Mouse (Mus musculus) stomach, postnatal 0 days (tissue): Measurements from ENCODE around the gene Glipr1l3. TPM values are rescaled to one million over a fixed set of nuclear protein-coding genes. Genes with fewer than 3 reads are reported as not detected.
"Not testable (repeated sequence)": the region's sequence is repeated elsewhere in the genome, so short reads cannot be mapped to it uniquely, and the experiment has no call there.

Experiments
- ATAC-seq: fragments of 200-750 bp; cut with Nextera tagmentation; 2 replicates; pipeline ENCODE4 v1.8.0; 2017; ENCODE audit not compliant: low FRiP score, low TSS enrichment
- DNase-seq: peaks from one replicate; pipeline ENCODE4 v3.0.0-alpha.2; 2016; ENCODE audit warnings: low spot score
- H3K27ac ChIP-seq: fragments of 300-500 bp; sonication (generic); replicated peaks from 2 replicates; pipeline ENCODE4 v1.5.1; 2014; ENCODE audit warnings: mild to moderate bottlenecking, control low read depth
- H3K27me3 ChIP-seq: fragments of 300-500 bp; sonication (generic); 2 replicates; pipeline ENCODE4 v1.6.1; 2014; ENCODE audit warnings: low read length; ENCODE audit not compliant: control insufficient read depth, insufficient read depth
- H3K36me3 ChIP-seq: fragments of 300-500 bp; sonication (generic); 2 replicates; pipeline ENCODE4 v1.6.1; 2014; ENCODE audit warnings: low read length, mixed read lengths; ENCODE audit not compliant: control insufficient read depth, insufficient read depth
- H3K4me1 ChIP-seq: fragments of 300-500 bp; sonication (generic); replicated peaks from 2 replicates; pipeline ENCODE4 v1.6.1; 2014; ENCODE audit warnings: antibody characterized with exemption; ENCODE audit not compliant: control insufficient read depth, insufficient read depth
- H3K4me2 ChIP-seq: fragments of 300-500 bp; sonication (generic); replicated peaks from 2 replicates; pipeline ENCODE4 v1.6.1; 2014; ENCODE audit warnings: low read depth, mild to moderate bottlenecking, control low read depth, moderate library complexity
- H3K4me3 ChIP-seq: fragments of 300-500 bp; sonication (generic); 2 replicates; pipeline ENCODE4 v1.5.1; 2014; ENCODE audit warnings: low read depth, low read length, control low read depth
- H3K9ac ChIP-seq: fragments of 300-500 bp; sonication (generic); 2 replicates; pipeline ENCODE4 v1.6.1; 2014; ENCODE audit warnings: mild to moderate bottlenecking, low read length, control low read depth, mixed read lengths
- H3K9me3 ChIP-seq: fragments of 300-500 bp; sonication (generic); 2 replicates; pipeline ENCODE4 v1.6.1; 2016; ENCODE audit warnings: low read length; ENCODE audit not compliant: control insufficient read depth
- CTCF ChIP-seq: IDR thresholded peaks from 2 replicates; pipeline ENCODE4 v1.5.1; 2016; ENCODE audit warnings: antibody characterized with exemption, low read depth, mild to moderate bottlenecking, moderate library complexity
- EP300 ChIP-seq: optimal IDR thresholded peaks from 2 replicates; pipeline ENCODE3; 2016; ENCODE audit warnings: antibody characterized with exemption
- WGBS: fragments of 180-500 bp; shearing (Covaris S2); extraction: QIAGEN DNeasy Blood & Tissue Kit; methylation state at CpG from one replicate; pipeline ENCODE4 v1.1.7; 2014; 5-methylcytosine and 5-hydroxymethylcytosine counted together
- polyA plus RNA-seq: library from polyadenylated mRNA; unstranded; fragments of >200 nt; fragmentation: Nextera tagmentation; extraction: Ambion mirVana; gene quantifications from 2 replicates; pipeline ENCODE4 v1.2.1, GENCODE M21; 2015

The Glipr1l3 gene
- polyA plus RNA-seq, 1 experiment from 2014 or later, result not detected

- no peak for TF ChIP-seq CTCF
- no peak for TF ChIP-seq EP300
- no peaks in the 10 kb centered on the region for H3K4me1 ChIP-seq
- no peaks in the 10 kb centered on the region for H3K27me3 ChIP-seq
- H3K36me3 ChIP-seq, result no peaks in the 10 kb centered on the region
- ATAC-seq, result no peak
- H3K9ac ChIP-seq, result no peak overlapping the region
- no peak for DNase-seq
- no peak overlapping the region for H3K4me3 ChIP-seq
- no peak overlapping the region for H3K4me2 ChIP-seq
- no peak overlapping the region for H3K27ac ChIP-seq
- no peaks in the 10 kb centered on the region for H3K9me3 ChIP-seq
- 36% methylated on average over 6 of the region's 6 CpGs for WGBS
Measured at GRCm38 (mm10) chr10:112138871-112139430, 21.2 kb downstream of the Glipr1l3 start.

GRCm38 (mm10) chr10:112138050-112138870 is 21.9 kb downstream of the Glipr1l3 start:
- H3K4me1 ChIP-seq, result no peaks in the 10 kb centered on the region
- H3K4me3 ChIP-seq, result no peak overlapping the region
- no peaks in the 10 kb centered on the region for H3K36me3 ChIP-seq
- H3K9me3 ChIP-seq, result no peaks in the 10 kb centered on the region
- no peak overlapping the region for H3K27ac ChIP-seq
- 24% methylated on average over 9 of the region's 9 CpGs for WGBS
- H3K27me3 ChIP-seq, result no peaks in the 10 kb centered on the region
- no peak for ATAC-seq
- peak; percentile 61 for DNase-seq
- no peak overlapping the region for H3K9ac ChIP-seq
- no peak for TF ChIP-seq EP300
- peak; percentile 73 for TF ChIP-seq CTCF
- H3K4me2 ChIP-seq, result no peak overlapping the region

GRCm38 (mm10) chr10:112132194-112132593 is 27.9 kb downstream of the Glipr1l3 start:
- H3K9ac ChIP-seq, result no peak overlapping the region
- no peaks in the 10 kb centered on the region for H3K27me3 ChIP-seq
- no peak overlapping the region for H3K4me2 ChIP-seq
- no peak overlapping the region for H3K27ac ChIP-seq
- H3K4me3 ChIP-seq, result no peak overlapping the region
- WGBS, result 90% methylated on average over 3 of the region's 3 CpGs
- ATAC-seq, result no peak
- no peaks in the 10 kb centered on the region for H3K4me1 ChIP-seq
- no peak for DNase-seq
- no peaks in the 10 kb centered on the region for H3K9me3 ChIP-seq
- H3K36me3 ChIP-seq, result no peaks in the 10 kb centered on the region
- TF ChIP-seq EP300, result no peak
- no peak for TF ChIP-seq CTCF

- not testable (repeated sequence) for ATAC-seq, H3K4me3 ChIP-seq, H3K4me1 ChIP-seq, H3K27ac ChIP-seq, H3K27me3 ChIP-seq, DNase-seq, H3K4me2 ChIP-seq, H3K36me3 ChIP-seq, H3K9ac ChIP-seq, H3K9me3 ChIP-seq
- WGBS, result 74% methylated on average over 6 of the region's 6 CpGs
Measured at GRCm38 (mm10) chr10:112127682-112128230, 32.4 kb downstream of the Glipr1l3 start.

DNA sequence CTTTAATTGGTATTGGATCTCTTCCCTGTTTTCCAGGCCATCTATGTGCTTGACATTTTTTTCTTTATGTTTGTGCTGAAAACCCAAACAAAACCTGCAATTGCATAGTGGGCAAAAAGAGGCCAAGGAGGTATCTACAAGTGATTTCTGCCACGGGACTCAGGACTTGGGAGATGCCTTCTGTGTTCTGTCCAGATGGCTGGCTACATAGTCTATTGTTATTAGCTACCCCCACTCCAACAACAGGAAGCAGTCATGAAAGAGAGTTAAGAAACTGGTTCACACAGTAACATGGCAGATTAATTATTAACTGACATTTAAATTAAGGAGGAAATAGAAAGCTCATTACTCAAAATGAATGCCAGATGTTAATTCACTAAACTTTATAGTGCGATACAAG is 35.0 kb downstream of the Glipr1l3 start:
- H3K9me3 ChIP-seq, H3K4me2 ChIP-seq, ATAC-seq, H3K9ac ChIP-seq, H3K4me1 ChIP-seq, H3K36me3 ChIP-seq, H3K27ac ChIP-seq, H3K4me3 ChIP-seq, DNase-seq, H3K27me3 ChIP-seq: not testable (repeated sequence)
- 57% methylated on average over 2 of the region's 2 CpGs for WGBS

DNA sequence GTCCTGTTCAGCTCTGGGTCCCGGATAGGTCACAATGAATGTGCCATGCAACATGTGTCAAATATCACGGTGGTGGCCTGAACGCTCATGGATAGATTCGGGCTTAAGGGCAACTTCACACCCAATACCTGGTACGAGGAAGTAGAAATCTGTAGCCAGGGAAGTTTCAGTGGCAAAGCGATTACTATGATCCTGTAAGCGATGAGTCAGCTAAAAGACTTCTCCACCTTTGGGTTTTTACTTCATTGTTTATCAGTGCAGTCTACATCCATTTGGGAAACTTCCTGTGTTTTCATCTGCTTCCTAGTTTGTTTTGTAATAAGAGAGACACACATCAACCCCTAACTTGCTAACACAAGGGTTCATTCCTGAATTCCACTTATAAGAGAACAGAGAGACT is 49.7 kb downstream of the Glipr1l3 start:
- H3K27ac ChIP-seq, result no peak overlapping the region
- H3K4me1 ChIP-seq, result no peaks in the 10 kb centered on the region

More for the DNA sequence above, 49.7 kb downstream of the Glipr1l3 start:
- H3K9me3 ChIP-seq, result no peaks in the 10 kb centered on the region
- TF ChIP-seq EP300 (no peak), CTCF (no peak)
- no peaks in the 10 kb centered on the region for H3K36me3 ChIP-seq
- H3K27me3 ChIP-seq, result no peaks in the 10 kb centered on the region
- H3K9ac ChIP-seq, result no peak overlapping the region
- 86% methylated on average over 7 of the region's 7 CpGs for WGBS
- H3K4me3 ChIP-seq, result no peak overlapping the region
- ATAC-seq (no peak), DNase-seq (no peak)
- no peak overlapping the region for H3K4me2 ChIP-seq
